Mouse (Mus musculus): Measurements from ENCODE around the gene Nmnat3. TPM values are rescaled to one million over a fixed set of nuclear protein-coding genes. Genes with fewer than 3 reads are reported as not detected.

The Nmnat3 gene
- polyA plus RNA-seq, 1 experiment: 54.8 TPM

GRCm38 (mm10) chr9:98345840-98346239, 58.6 kb downstream of the Nmnat3 start:
- H3K36me3 ChIP-seq (ENCODE audit: control insufficient read depth, insufficient read depth, low read length): no peaks in the 10 kb centered on the region
- H3K4me3 ChIP-seq (ENCODE audit: control insufficient read depth, low read depth, low read length): no peak overlapping the region
- no peak overlapping the region for H3K27ac ChIP-seq (ENCODE audit: control insufficient read depth, insufficient read depth, low read depth, low read length)
- H3K27me3 ChIP-seq (ENCODE audit: control insufficient read depth, insufficient read depth, low read length): no peaks in the 10 kb centered on the region
- H3K4me1 ChIP-seq (ENCODE audit: control insufficient read depth, insufficient read depth, low read length): no peaks in the 10 kb centered on the region
- TF ChIP-seq POLR2A (IDR thresholded peaks at IDR 0.05; ENCODE audit: control insufficient read depth, low read depth, low read length) (no peak), CTCF (IDR thresholded peaks at IDR 0.05; ENCODE audit: control insufficient read depth, insufficient read depth, insufficient replicate concordance, low read depth, low read length) (no peak)

- no peak overlapping the region for H3K27ac ChIP-seq (ENCODE audit: control insufficient read depth, insufficient read depth, low read depth, low read length)
- TF ChIP-seq CTCF (IDR thresholded peaks at IDR 0.05; ENCODE audit: control insufficient read depth, insufficient read depth, insufficient replicate concordance, low read depth, low read length) (no peak), POLR2A (IDR thresholded peaks at IDR 0.05; ENCODE audit: control insufficient read depth, low read depth, low read length) (no peak)
- no peak overlapping the region for H3K4me3 ChIP-seq (ENCODE audit: control insufficient read depth, low read depth, low read length)
- H3K27me3 ChIP-seq (ENCODE audit: control insufficient read depth, insufficient read depth, low read length): no peaks in the 10 kb centered on the region
- no peaks in the 10 kb centered on the region for H3K4me1 ChIP-seq (ENCODE audit: control insufficient read depth, insufficient read depth, low read length)
- no peaks in the 10 kb centered on the region for H3K36me3 ChIP-seq (ENCODE audit: control insufficient read depth, insufficient read depth, low read length)
These were observed 59.0 kb downstream of the Nmnat3 start for GRCm38 (mm10) chr9:98346240-98346639.

GRCm38 (mm10) chr9:98347021-98347420, 59.8 kb downstream of the Nmnat3 start:
- Histone ChIP-seq H3K27me3 (ENCODE audit: control insufficient read depth, insufficient read depth, low read length) (no peaks in the 10 kb centered on the region), H3K36me3 (ENCODE audit: control insufficient read depth, insufficient read depth, low read length) (no peaks in the 10 kb centered on the region), H3K27ac (ENCODE audit: control insufficient read depth, insufficient read depth, low read depth, low read length) (no peak overlapping the region), H3K4me1 (ENCODE audit: control insufficient read depth, insufficient read depth, low read length) (no peaks in the 10 kb centered on the region), H3K4me3 (ENCODE audit: control insufficient read depth, low read depth, low read length) (no peak overlapping the region)
- TF ChIP-seq POLR2A (IDR thresholded peaks at IDR 0.05; ENCODE audit: control insufficient read depth, low read depth, low read length): no peak

GRCm38 (mm10) chr9:98350318-98351144, 63.3 kb downstream of the Nmnat3 start:
- Histone ChIP-seq H3K4me3 (ENCODE audit: control insufficient read depth, low read depth, low read length) (no peak overlapping the region), H3K27ac (ENCODE audit: control insufficient read depth, insufficient read depth, low read depth, low read length) (no peak overlapping the region), H3K36me3 (ENCODE audit: control insufficient read depth, insufficient read depth, low read length) (no peaks in the 10 kb centered on the region), H3K4me1 (ENCODE audit: control insufficient read depth, insufficient read depth, low read length) (no peaks in the 10 kb centered on the region), H3K27me3 (ENCODE audit: control insufficient read depth, insufficient read depth, low read length) (no peaks in the 10 kb centered on the region)
- TF ChIP-seq POLR2A (IDR thresholded peaks at IDR 0.05; ENCODE audit: control insufficient read depth, low read depth, low read length): no peak
- TF ChIP-seq CTCF (IDR thresholded peaks at IDR 0.05; ENCODE audit: control insufficient read depth, insufficient read depth, insufficient replicate concordance, low read depth, low read length): no peak

GRCm38 (mm10) chr9:98352332-98352731, 65.1 kb downstream of the Nmnat3 start:
- no peak overlapping the region for H3K4me3 ChIP-seq (ENCODE audit: control insufficient read depth, low read depth, low read length)
- H3K27me3 ChIP-seq (ENCODE audit: control insufficient read depth, insufficient read depth, low read length): no peaks in the 10 kb centered on the region
- TF ChIP-seq CTCF (IDR thresholded peaks at IDR 0.05; ENCODE audit: control insufficient read depth, insufficient read depth, insufficient replicate concordance, low read depth, low read length) (no peak), POLR2A (IDR thresholded peaks at IDR 0.05; ENCODE audit: control insufficient read depth, low read depth, low read length) (no peak)
- H3K4me1 ChIP-seq (ENCODE audit: control insufficient read depth, insufficient read depth, low read length): no peaks in the 10 kb centered on the region
- no peaks in the 10 kb centered on the region for H3K36me3 ChIP-seq (ENCODE audit: control insufficient read depth, insufficient read depth, low read length)
- H3K27ac ChIP-seq (ENCODE audit: control insufficient read depth, insufficient read depth, low read depth, low read length): no peak overlapping the region

GRCm38 (mm10) chr9:98354919-98355318, 67.7 kb downstream of the Nmnat3 start:
- Histone ChIP-seq H3K4me1 (ENCODE audit: control insufficient read depth, insufficient read depth, low read length) (no peaks in the 10 kb centered on the region), H3K27ac (ENCODE audit: control insufficient read depth, insufficient read depth, low read depth, low read length) (no peak overlapping the region), H3K36me3 (ENCODE audit: control insufficient read depth, insufficient read depth, low read length) (no peaks in the 10 kb centered on the region), H3K4me3 (ENCODE audit: control insufficient read depth, low read depth, low read length) (no peak overlapping the region), H3K27me3 (ENCODE audit: control insufficient read depth, insufficient read depth, low read length) (no peaks in the 10 kb centered on the region)
- no peak for TF ChIP-seq POLR2A (IDR thresholded peaks at IDR 0.05; ENCODE audit: control insufficient read depth, low read depth, low read length)
- no peak for TF ChIP-seq CTCF (IDR thresholded peaks at IDR 0.05; ENCODE audit: control insufficient read depth, insufficient read depth, insufficient replicate concordance, low read depth, low read length)

- Histone ChIP-seq H3K36me3 (ENCODE audit: control insufficient read depth, insufficient read depth, low read length) (no peaks in the 10 kb centered on the region), H3K4me1 (ENCODE audit: control insufficient read depth, insufficient read depth, low read length) (no peaks in the 10 kb centered on the region), H3K4me3 (ENCODE audit: control insufficient read depth, low read depth, low read length) (no peak overlapping the region), H3K27me3 (ENCODE audit: control insufficient read depth, insufficient read depth, low read length) (no peaks in the 10 kb centered on the region), H3K27ac (ENCODE audit: control insufficient read depth, insufficient read depth, low read depth, low read length) (no peak overlapping the region)
- no peak for TF ChIP-seq CTCF (IDR thresholded peaks at IDR 0.05; ENCODE audit: control insufficient read depth, insufficient read depth, insufficient replicate concordance, low read depth, low read length)
- TF ChIP-seq POLR2A (IDR thresholded peaks at IDR 0.05; ENCODE audit: control insufficient read depth, low read depth, low read length): no peak
These were observed 73.8 kb downstream of the Nmnat3 start for GRCm38 (mm10) chr9:98361047-98361446.

All from testis, adult 2 months (tissue).